Mouse (Mus musculus) limb, embryonic 11.5 days (tissue): ENCODE measurements around the gene Crtc3. TPM values are rescaled to one million over a fixed set of nuclear protein-coding genes. Genes with fewer than 3 reads are reported as not detected.

Source experiments
- ATAC-seq: fragments of 200-750 bp; cut with Nextera tagmentation; 2 replicates; pipeline ENCODE4 v1.8.0; 2017; ENCODE audit warnings: low read depth; ENCODE audit not compliant: insufficient number of reproducible peaks, low FRiP score, low TSS enrichment
- DNase-seq: peaks from one replicate; pipeline ENCODE4 v3.0.0-alpha.2; 2015; ENCODE audit warnings: low spot score
- H3K27ac ChIP-seq: fragments of 300-500 bp; sonication (generic); replicated peaks from 2 replicates; pipeline ENCODE4 v1.5.1; 2014; ENCODE audit warnings: low read depth, mild to moderate bottlenecking, low read length
- H3K27me3 ChIP-seq: fragments of 300-500 bp; sonication (generic); 2 replicates; pipeline ENCODE4 v1.6.1; 2014; ENCODE audit warnings: mild to moderate bottlenecking, low read length, mixed read lengths; ENCODE audit not compliant: control insufficient read depth, insufficient read depth
- H3K36me3 ChIP-seq: fragments of 300-500 bp; sonication (generic); 2 replicates; pipeline ENCODE4 v1.6.1; 2014; ENCODE audit warnings: mild to moderate bottlenecking, low read length, moderate library complexity, mixed read lengths; ENCODE audit not compliant: control insufficient read depth, insufficient read depth
- H3K4me1 ChIP-seq: fragments of 300-500 bp; sonication (generic); 2 replicates; pipeline ENCODE4 v1.6.1; 2014; ENCODE audit warnings: low read length, mixed read lengths; ENCODE audit not compliant: control insufficient read depth, insufficient read depth
- H3K4me2 ChIP-seq: fragments of 300-500 bp; sonication (generic); 2 replicates; pipeline ENCODE4 v1.6.1; 2014; ENCODE audit warnings: low read depth, mild to moderate bottlenecking, moderate library complexity; ENCODE audit not compliant: severe bottlenecking
- H3K4me3 ChIP-seq: fragments of 300-500 bp; sonication (generic); 2 replicates; pipeline ENCODE4 v1.5.1; 2014; ENCODE audit warnings: low read depth, low read length
- H3K9ac ChIP-seq: fragments of 300-500 bp; sonication (generic); 2 replicates; pipeline ENCODE4 v1.6.1; 2014; ENCODE audit warnings: mild to moderate bottlenecking, low read length
- H3K9me3 ChIP-seq: fragments of 300-500 bp; sonication (generic); 2 replicates; pipeline ENCODE4 v1.6.1; 2016; ENCODE audit warnings: low read length; ENCODE audit not compliant: control insufficient read depth
- WGBS: fragments of 180-500 bp; shearing (Covaris S2); extraction: QIAGEN DNeasy Blood & Tissue Kit; methylation state at CpG from one replicate; pipeline ENCODE4 v1.1.7; 2014; 5-methylcytosine and 5-hydroxymethylcytosine counted together
- polyA plus RNA-seq: library from polyadenylated mRNA; unstranded; fragments of >200 nt; fragmentation: Nextera tagmentation; extraction: Ambion mirVana; gene quantifications from 2 replicates; pipeline ENCODE4 v1.2.1, GENCODE M21; 2014

The Crtc3 gene
- polyA plus RNA-seq, 1 experiment from 2014 or later, result 14.8 TPM

DNA sequence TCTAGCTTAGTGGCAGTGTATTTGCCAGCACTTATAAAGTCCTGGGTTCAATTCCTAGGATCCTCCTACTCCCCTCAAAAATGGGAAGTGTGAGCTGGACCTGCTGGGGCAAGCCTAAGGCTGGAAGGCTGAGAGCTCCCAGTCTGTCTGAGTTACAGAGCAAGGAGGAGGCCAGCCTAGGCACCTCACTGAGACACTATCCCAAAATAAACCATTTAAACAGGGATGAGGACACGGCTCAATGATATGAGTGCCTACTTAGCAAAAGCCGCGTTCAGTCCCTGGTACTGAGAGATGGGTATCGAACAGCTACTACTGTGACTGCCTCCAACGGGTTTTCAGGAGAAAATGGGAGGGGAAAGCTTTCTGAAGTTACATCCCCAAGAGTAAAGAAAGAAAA, 33.8 kb downstream of the Crtc3 start:
- ATAC-seq, result no peak
- Histone ChIP-seq H3K27me3 (no peaks in the 10 kb centered on the region), H3K9me3 (no peaks in the 10 kb centered on the region), H3K4me1 (no peaks in the 10 kb centered on the region), H3K27ac (no peak overlapping the region), H3K4me3 (no peak overlapping the region), H3K4me2 (no peak overlapping the region), H3K36me3 (no peaks in the 10 kb centered on the region), H3K9ac (no peak overlapping the region)
- DNase-seq, result no peak
- 85% methylated on average over 5 of the region's 5 CpGs for WGBS

DNA sequence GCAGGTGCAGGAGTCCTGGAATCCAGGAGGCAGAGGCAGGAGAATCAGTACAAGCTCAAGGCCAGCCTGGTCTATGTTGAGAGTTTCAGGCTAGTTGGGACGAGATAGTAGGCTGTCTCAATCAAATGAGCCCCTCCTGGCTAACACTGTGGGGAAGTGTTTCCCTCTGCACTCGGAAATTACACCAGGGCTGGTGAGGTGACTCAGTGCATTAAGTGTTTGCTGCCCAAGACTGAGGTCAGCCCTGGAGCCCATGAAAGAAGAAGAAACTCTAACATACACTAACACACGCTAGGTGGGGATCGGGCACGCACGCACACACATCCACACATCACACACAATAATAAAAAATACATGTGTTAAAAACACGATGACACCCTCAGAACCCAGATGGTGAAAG, 34.3 kb downstream of the Crtc3 start:
- ATAC-seq, result no peak
- H3K4me2 ChIP-seq, result no peak overlapping the region
- H3K9ac ChIP-seq, result no peak overlapping the region
- DNase-seq, result no peak
- H3K4me3 ChIP-seq, result no peak overlapping the region
- 87% methylated on average over 7 of the region's 7 CpGs for WGBS
- no peaks in the 10 kb centered on the region for H3K4me1 ChIP-seq
- H3K36me3 ChIP-seq, result no peaks in the 10 kb centered on the region
- H3K27ac ChIP-seq, result no peak overlapping the region
- no peaks in the 10 kb centered on the region for H3K27me3 ChIP-seq
- H3K9me3 ChIP-seq, result no peaks in the 10 kb centered on the region

DNA sequence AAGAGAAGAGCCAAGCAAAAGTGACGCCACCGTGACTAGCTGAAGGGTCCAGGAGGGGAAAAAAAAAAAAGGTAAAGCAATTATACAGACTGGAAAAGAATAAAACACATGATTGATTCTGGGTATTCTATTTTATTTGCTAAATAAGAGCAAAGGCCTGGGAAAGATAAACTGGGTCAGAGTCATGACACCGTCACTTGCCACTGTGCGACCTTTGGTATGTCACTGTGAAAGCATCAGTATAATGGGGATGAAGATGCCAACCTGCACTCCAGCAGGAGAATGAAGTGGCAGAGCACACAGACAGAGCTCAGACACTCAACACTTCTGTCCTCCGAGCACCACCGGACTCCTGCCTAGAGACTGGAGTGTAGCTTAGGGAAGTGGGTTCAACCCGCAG, 34.7 kb downstream of the Crtc3 start:
- Histone ChIP-seq H3K27me3 (no peaks in the 10 kb centered on the region), H3K4me2 (no peak overlapping the region), H3K36me3 (no peaks in the 10 kb centered on the region), H3K9ac (no peak overlapping the region), H3K27ac (no peak overlapping the region), H3K4me1 (no peaks in the 10 kb centered on the region), H3K4me3 (no peak overlapping the region), H3K9me3 (no peaks in the 10 kb centered on the region)
- ATAC-seq (no peak), DNase-seq (no peak)
- WGBS, result 93% methylated on average over 7 of the region's 7 CpGs

DNA sequence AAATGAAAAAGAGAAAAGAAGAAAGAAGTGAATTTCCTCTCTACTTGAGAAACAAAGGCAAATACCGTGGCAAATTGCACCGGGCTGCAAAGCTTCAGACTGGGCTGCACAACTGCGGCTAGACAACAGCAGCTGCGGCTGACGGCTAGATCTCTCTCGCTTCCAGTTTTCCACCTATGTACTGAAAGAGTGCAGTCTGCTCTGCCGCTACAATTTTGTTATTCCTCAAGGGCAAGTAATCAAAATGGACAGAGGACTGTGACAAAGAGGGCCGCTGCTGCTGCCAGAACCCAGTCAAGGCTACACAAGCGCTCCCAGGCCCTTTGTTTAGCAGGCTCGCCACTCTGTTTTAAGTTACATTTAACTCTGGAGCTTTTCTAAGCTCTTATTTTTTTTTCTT, 35.6 kb downstream of the Crtc3 start:
- Histone ChIP-seq H3K4me1 (no peaks in the 10 kb centered on the region), H3K27ac (no peak overlapping the region), H3K36me3 (no peaks in the 10 kb centered on the region), H3K4me3 (no peak overlapping the region), H3K27me3 (no peaks in the 10 kb centered on the region), H3K9me3 (no peaks in the 10 kb centered on the region), H3K4me2 (no peak overlapping the region), H3K9ac (no peak overlapping the region)
- 89% methylated on average over 10 of the region's 10 CpGs for WGBS
- no peak for ATAC-seq
- DNase-seq, result no peak

DNA sequence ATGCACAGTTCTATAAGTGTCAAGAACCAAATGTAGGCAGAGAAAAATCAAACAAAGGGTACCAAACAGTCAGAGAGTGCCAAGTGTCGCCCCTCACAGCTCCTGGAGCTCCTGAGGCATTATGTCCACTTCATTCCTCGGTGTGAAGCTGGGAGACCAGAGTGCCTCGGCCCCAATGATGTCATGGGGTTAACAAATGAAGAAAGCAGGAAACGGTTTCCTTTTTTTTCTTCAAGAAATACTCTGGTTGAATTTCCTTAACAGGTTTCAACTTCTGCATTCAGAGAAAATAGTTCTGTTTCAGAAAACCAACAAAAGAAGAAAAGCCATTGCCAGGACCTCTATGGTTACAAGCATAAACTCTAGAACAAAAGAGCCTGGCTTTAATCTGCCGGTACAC, 36.4 kb downstream of the Crtc3 start:
- ATAC-seq, result no peak
- no peak overlapping the region for H3K9ac ChIP-seq
- H3K4me2 ChIP-seq, result no peak overlapping the region
- no peaks in the 10 kb centered on the region for H3K9me3 ChIP-seq
- no peaks in the 10 kb centered on the region for H3K36me3 ChIP-seq
- 62% methylated on average over 5 of the region's 5 CpGs for WGBS
- no peaks in the 10 kb centered on the region for H3K4me1 ChIP-seq
- DNase-seq, result no peak
- no peak overlapping the region for H3K27ac ChIP-seq
- no peak overlapping the region for H3K4me3 ChIP-seq
- no peaks in the 10 kb centered on the region for H3K27me3 ChIP-seq

DNA sequence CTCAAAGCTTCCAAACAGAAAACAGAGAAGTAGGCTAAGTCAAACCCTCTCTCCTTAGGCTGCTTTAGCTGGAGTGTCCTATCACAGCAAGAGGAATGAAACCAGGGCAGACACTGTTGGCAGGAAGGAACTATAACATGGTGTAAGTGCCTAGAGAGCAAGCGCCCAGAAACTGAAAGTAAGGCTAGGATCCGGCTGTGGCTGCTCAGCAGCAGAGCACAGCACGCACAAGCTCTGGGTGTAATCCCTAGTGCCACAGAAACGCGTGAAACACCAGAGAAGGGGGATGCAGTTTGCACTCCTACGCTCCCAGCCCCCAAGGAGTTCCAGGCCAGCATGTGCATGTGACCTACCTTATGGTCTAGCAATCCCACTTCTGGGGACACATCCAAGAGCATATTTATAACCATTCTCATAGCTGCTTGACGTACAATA, 41.2 kb downstream of the Crtc3 start:
- DNase-seq, result no peak
- 79% methylated on average over 7 of the region's 7 CpGs for WGBS
- Histone ChIP-seq H3K9ac (no peak overlapping the region), H3K4me1 (no peaks in the 10 kb centered on the region), H3K4me3 (no peak overlapping the region), H3K27ac (no peak overlapping the region), H3K36me3 (no peaks in the 10 kb centered on the region), H3K4me2 (no peak overlapping the region), H3K9me3 (no peaks in the 10 kb centered on the region), H3K27me3 (no peaks in the 10 kb centered on the region)
- ATAC-seq, result no peak

DNA sequence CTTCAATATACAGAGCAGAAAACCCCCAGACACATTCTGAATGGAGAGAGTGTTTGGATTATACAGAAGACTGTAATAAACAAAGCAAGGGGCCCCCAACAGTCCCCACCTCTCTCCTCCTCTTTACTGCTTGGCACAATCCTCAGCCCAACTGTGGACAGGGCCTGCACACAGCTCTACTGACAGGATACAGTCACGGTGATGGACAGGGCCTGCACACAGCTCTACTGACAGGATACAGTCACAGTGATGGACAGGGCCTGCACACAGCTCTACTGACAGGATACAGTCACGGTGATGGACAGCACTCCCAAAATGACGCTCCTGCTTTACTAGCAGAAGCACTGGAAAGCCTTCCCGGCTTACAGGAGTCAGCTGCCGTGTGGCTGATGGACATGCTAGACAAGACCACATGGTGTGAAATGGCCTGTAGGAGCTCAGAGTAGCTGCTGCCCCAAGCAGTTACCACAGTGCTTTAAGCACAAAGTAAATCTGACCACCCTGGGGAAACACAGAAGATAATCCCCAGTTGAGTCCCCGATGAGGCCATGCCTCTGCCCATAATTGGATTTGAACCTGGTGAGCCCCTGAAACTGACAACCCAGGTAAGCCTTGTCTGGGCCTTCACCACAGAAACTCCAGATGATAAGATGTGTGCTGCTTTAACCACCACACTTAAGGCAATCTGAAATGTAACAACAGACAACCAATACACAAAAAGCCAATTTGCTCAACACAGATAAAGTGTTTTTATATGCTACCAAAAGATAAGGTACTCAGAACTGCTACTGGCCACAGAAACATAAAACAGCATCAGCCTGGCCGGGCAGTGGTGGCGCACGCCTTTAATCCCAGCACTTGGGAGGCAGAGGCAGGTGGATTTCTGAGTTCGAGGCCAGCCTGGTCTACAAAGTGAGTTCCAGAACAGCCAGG, 42.3 kb downstream of the Crtc3 start:
- DNase-seq, result no peak
- Histone ChIP-seq H3K27ac (no peak overlapping the region), H3K4me3 (no peak overlapping the region), H3K4me1 (peaks cover 3% of the 10 kb centered on the region; the same call in 1 of the 2 replicates), H3K4me2 (no peak overlapping the region), H3K9ac (no peak overlapping the region), H3K36me3 (no peaks in the 10 kb centered on the region), H3K27me3 (no peaks in the 10 kb centered on the region), H3K9me3 (no peaks in the 10 kb centered on the region)
- 84% methylated on average over 10 of the region's 10 CpGs for WGBS
- no peak for ATAC-seq

DNA sequence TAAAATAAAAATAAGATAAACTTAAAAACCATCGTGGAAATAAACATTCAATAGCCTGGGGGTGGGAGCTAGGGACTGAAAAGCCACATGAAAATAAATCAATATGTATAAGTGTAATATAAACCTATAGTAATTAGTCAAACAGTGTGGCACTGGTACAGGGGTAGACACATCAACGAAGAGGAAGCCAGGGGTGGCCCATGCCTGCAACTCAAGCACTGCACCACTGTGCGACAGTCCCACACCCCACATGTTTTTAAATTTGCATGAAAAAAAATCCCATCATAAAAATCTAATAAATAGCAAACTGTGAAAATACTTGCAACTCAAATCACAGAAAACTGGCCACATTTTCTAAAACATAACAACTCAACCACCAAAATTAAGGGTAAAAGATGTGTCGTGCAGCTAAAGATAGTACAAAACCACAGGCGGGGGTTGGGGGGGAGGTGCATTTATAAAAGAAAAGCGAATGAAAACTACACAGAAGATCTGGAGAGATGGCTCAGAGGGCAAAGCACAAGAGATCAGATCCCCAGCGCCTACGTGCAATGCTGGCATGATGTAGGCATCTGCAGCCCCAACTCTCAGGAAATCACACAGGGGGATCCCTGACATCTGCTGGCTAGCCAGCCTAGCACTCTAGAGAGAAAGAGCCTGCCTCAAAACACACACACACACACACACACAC, 45.6 kb downstream of the Crtc3 start:
- Histone ChIP-seq H3K36me3 (no peaks in the 10 kb centered on the region), H3K4me3 (no peak overlapping the region), H3K27me3 (no peaks in the 10 kb centered on the region), H3K4me2 (no peak overlapping the region), H3K4me1 (peaks cover 3% of the 10 kb centered on the region; the same call in 1 of the 2 replicates), H3K9me3 (no peaks in the 10 kb centered on the region), H3K27ac (no peak overlapping the region), H3K9ac (no peak overlapping the region)
- ATAC-seq, result no peak
- 78% methylated on average over 8 of the region's 8 CpGs for WGBS
- no peak for DNase-seq
